Mouse (Mus musculus) monocyte, adult 5-6 weeks (primary cell): ENCODE data around the gene Lgalsl. TPM values are rescaled to one million over a fixed set of nuclear protein-coding genes. Genes with fewer than 3 reads are reported as not detected.

Source experiments
- ATAC-seq: fragments of 153-309, 156-312 bp; replicated peaks from 2 replicates; pipeline ENCODE4 v1.8.0; 2017; ENCODE audit warnings: mild to moderate bottlenecking; ENCODE audit not compliant: low TSS enrichment, insufficient number of reproducible peaks, severe bottlenecking, poor library complexity, low FRiP score
- total RNA-seq: library from RNA; stranded (forward); fragments of 200-1000, 200-491, 200-594 nt; gene quantifications from 3 replicates; pipeline ENCODE4 v1.2.3, GENCODE M21; 2017

Lgalsl gene
- total RNA-seq = 2.4 to 11.7 TPM (median 3.9 TPM) in 3 replicates

GRCm38 (mm10) chr11:20830686-20831505, at the start of gene Lgalsl:
TSS of gene Lgalsl (minus strand) at chr11:20831056.
- no peak for ATAC-seq

- no peak for ATAC-seq
These were observed 47.8 kb upstream of the Lgalsl start for GRCm38 (mm10) chr11:20878644-20879043.

- no peak for ATAC-seq
These were observed 46.8 kb upstream of the Lgalsl start for GRCm38 (mm10) chr11:20877578-20878096.

GRCm38 (mm10) chr11:20873386-20873785, 42.5 kb upstream of the Lgalsl start:
- ATAC-seq = no peak

- no peak for ATAC-seq
These were observed 42.1 kb upstream of the Lgalsl start for GRCm38 (mm10) chr11:20872911-20873310.

- ATAC-seq = no peak
These were observed 41.6 kb upstream of the Lgalsl start for GRCm38 (mm10) chr11:20872444-20872843.

- ATAC-seq = no peak
These were observed 39.1 kb upstream of the Lgalsl start for GRCm38 (mm10) chr11:20869927-20870326.

- ATAC-seq = no peak
These were observed 34.6 kb upstream of the Lgalsl start for GRCm38 (mm10) chr11:20865450-20865849.

- no peak for ATAC-seq
These were observed 33.8 kb upstream of the Lgalsl start for GRCm38 (mm10) chr11:20864647-20865046.

- no peak for ATAC-seq
These were observed 31.2 kb upstream of the Lgalsl start for GRCm38 (mm10) chr11:20862101-20862500.

- no peak for ATAC-seq
These were observed 29.5 kb upstream of the Lgalsl start for GRCm38 (mm10) chr11:20860351-20860750.

- ATAC-seq = no peak
These were observed 29.0 kb upstream of the Lgalsl start for GRCm38 (mm10) chr11:20859858-20860257.

GRCm38 (mm10) chr11:20858921-20859668, 28.2 kb upstream of the Lgalsl start:
- ATAC-seq = no peak

GRCm38 (mm10) chr11:20857921-20858320, 27.1 kb upstream of the Lgalsl start:
- no peak for ATAC-seq

GRCm38 (mm10) chr11:20854032-20854741, 23.3 kb upstream of the Lgalsl start:
- no peak for ATAC-seq

GRCm38 (mm10) chr11:20850196-20850595, 19.3 kb upstream of the Lgalsl start:
- ATAC-seq = no peak

GRCm38 (mm10) chr11:20849403-20849802, 18.5 kb upstream of the Lgalsl start:
- ATAC-seq = no peak

- ATAC-seq = no peak
These were observed 6.5 kb upstream of the Lgalsl start for GRCm38 (mm10) chr11:20837366-20837765.

- ATAC-seq = no peak
These were observed 813 bp upstream of the Lgalsl start for GRCm38 (mm10) chr11:20831600-20832137.
